Mouse (Mus musculus) CH12.LX (cell line): ENCODE results near the gene Nat8f4. TPM values are rescaled to one million over a fixed set of nuclear protein-coding genes. Genes with fewer than 3 reads are reported as not detected.

ENCODE experiments used
- DNase-seq: peaks from one replicate; pipeline ENCODE4 v3.0.0-alpha.2; 2013; ENCODE audit errors: extremely low read depth
- H3K27ac ChIP-seq: 2 replicates; pipeline ENCODE4 v1.5.1; 2012; ENCODE audit warnings: low read depth, mild to moderate bottlenecking, control low read depth, moderate library complexity; ENCODE audit not compliant: insufficient read depth
- H3K27me3 ChIP-seq: replicated peaks from 2 replicates; pipeline ENCODE3; 2012; ENCODE audit warnings: inconsistent platforms
- H3K36me3 ChIP-seq, 2 experiments: replicated peaks in 1 of 2; 2 replicates each; pipeline versions ENCODE3 to v1.6.1; 2012; ENCODE audit warnings: inconsistent platforms in 1 of 2, low read length in 1 of 2, mild to moderate bottlenecking in 1 of 2, mixed read lengths in 1 of 2, moderate library complexity in 1 of 2; ENCODE audit not compliant: control insufficient read depth in 1 of 2, insufficient read depth in 1 of 2
- H3K4me1 ChIP-seq, 2 experiments: 2 replicates each; pipeline ENCODE4 v1.6.1; 2012; ENCODE audit warnings: inconsistent platforms in 1 of 2, moderate library complexity in 1 of 2; ENCODE audit not compliant: insufficient read depth in 2 of 2, control insufficient read depth in 1 of 2
- H3K4me2 ChIP-seq: 2 replicates; pipeline ENCODE4 v1.6.1; 2012; ENCODE audit warnings: low read depth, mild to moderate bottlenecking, control low read depth; ENCODE audit not compliant: poor library complexity, insufficient read depth, severe bottlenecking
- H3K4me3 ChIP-seq, 3 experiments: fragments of 150-350 bp in 1 of 3; sonication (generic) in 1 of 3; replicated peaks in 1 of 3; 2 replicates each; pipeline versions ENCODE3 to v1.5.1; 2011 to 2012; ENCODE audit warnings: low read depth in 2 of 3, low read length in 2 of 3, mild to moderate bottlenecking in 2 of 3, moderate library complexity in 2 of 3, control low read depth in 1 of 3, improper control_type of control experiment in 1 of 3, inconsistent platforms in 1 of 3, mixed read lengths in 1 of 3; ENCODE audit not compliant: poor library complexity in 1 of 3
- H3K79me2 ChIP-seq: replicated peaks from 2 replicates; pipeline ENCODE4 v1.6.1; 2012; ENCODE audit warnings: mild to moderate bottlenecking, moderate library complexity; ENCODE audit not compliant: control insufficient read depth, poor library complexity, insufficient read depth, severe bottlenecking; ENCODE audit errors: extremely low read depth
- H3K9ac ChIP-seq: 2 replicates; pipeline ENCODE4 v1.6.1; 2012; ENCODE audit warnings: low read depth, mild to moderate bottlenecking, control low read depth, moderate library complexity; ENCODE audit not compliant: insufficient read depth
- H3K9me3 ChIP-seq: replicated peaks from 2 replicates; pipeline ENCODE3; 2012; ENCODE audit warnings: low read length, inconsistent platforms, mixed read lengths
- JUN ChIP-seq: IDR thresholded peaks from 2 replicates; pipeline ENCODE4 v1.6.1; 2011; ENCODE audit warnings: low read depth, mild to moderate bottlenecking, low read length, improper control_type of control experiment, moderate library complexity; ENCODE audit not compliant: insufficient read depth
- JUND ChIP-seq: conservative IDR thresholded peaks from 2 replicates; pipeline ENCODE4 v1.6.1; 2011; ENCODE audit warnings: low read depth, low read length, improper control_type of control experiment
- KAT2A ChIP-seq: IDR thresholded peaks from 2 replicates; pipeline ENCODE4 v1.6.1; 2012; ENCODE audit warnings: low read length, improper control_type of control experiment, inconsistent platforms; ENCODE audit not compliant: insufficient replicate concordance
- MAX ChIP-seq: IDR thresholded peaks from 2 replicates; pipeline ENCODE4 v1.6.1; 2011; ENCODE audit warnings: low read length, improper control_type of control experiment
- MYC ChIP-seq: IDR thresholded peaks from 2 replicates; pipeline ENCODE4 v1.6.1; 2011; ENCODE audit warnings: low read depth, mild to moderate bottlenecking, improper control_type of control experiment, low read length
- NELFE ChIP-seq: IDR thresholded peaks from 2 replicates; pipeline ENCODE4 v1.6.1; 2011; ENCODE audit warnings: low read depth, low read length, improper control_type of control experiment
- NRF1 ChIP-seq: IDR thresholded peaks from 2 replicates; pipeline ENCODE4 v1.6.1; 2014; ENCODE audit warnings: low read depth, mild to moderate bottlenecking, inconsistent platforms, low read length, improper control_type of control experiment, moderate library complexity
- RCOR1 ChIP-seq: conservative IDR thresholded peaks from 2 replicates; pipeline ENCODE4 v1.6.1; 2012; ENCODE audit warnings: low read depth, mild to moderate bottlenecking, inconsistent platforms, low read length, improper control_type of control experiment
- USF2 ChIP-seq: conservative IDR thresholded peaks from 2 replicates; pipeline ENCODE4 v1.6.1; 2011; ENCODE audit warnings: low read depth, low read length, improper control_type of control experiment
- ZNF384 ChIP-seq: IDR thresholded peaks from 2 replicates; pipeline ENCODE4 v1.6.1; 2012; ENCODE audit warnings: low read depth, low read length, improper control_type of control experiment, inconsistent platforms
- dilution Hi-C: fragments of 300-500 bp; cut with MboI; formaldehyde crosslinking; loops from 2 replicates; pipeline ENCODE4 v1.14.3; 2020; ENCODE audit warnings: low sequenced_read_pairs; ENCODE audit not compliant: extremely low pct_unique_long_range_greater_than_20kb, extremely low pct_ligation_motif_present
- in situ Hi-C: fragments of 300-500 bp; cut with MboI; formaldehyde crosslinking; loops from 3 replicates; pipeline ENCODE4 v1.14.3; 2019; ENCODE audit warnings: low sequenced_read_pairs, low pct_ligation_motif_present, low pct_unique_long_range_greater_than_20kb, mixed read lengths
- polyA plus RNA-seq: library from polyadenylated mRNA; unstranded; fragments of >175 nt; gene quantifications from 2 replicates; pipeline ENCODE4 v1.2.1, GENCODE M21; 2012; ENCODE audit warnings: low read depth; ENCODE audit not compliant: insufficient read length
- total RNA-seq, 2 experiments: library from RNA; depleted of rRNA; stranded (reverse); fragments of 300-350 nt in 1 of 2; fragments of >200 nt in 1 of 2; gene quantifications; 2 replicates each; pipeline ENCODE4 v1.2.3; 2012 to 2014

Gene Nat8f4
- total and polyA plus RNA-seq, 3 experiments = 1.8 to 2.4 (median 2.3) TPM

GRCm38 (mm10) chr6:85849240-85849639 lies 55.4 kb downstream of the Nat8f4 start:
- no peak for DNase-seq
- Histone ChIP-seq H3K27ac (no peak overlapping the region), H3K36me3 (no peaks in the 10 kb centered on the region), H3K4me2 (no peak overlapping the region), H3K4me1 (no peaks in the 10 kb centered on the region), H3K9me3 (no peaks in the 10 kb centered on the region), H3K4me3 (no peak overlapping the region), H3K9ac (no peak overlapping the region), H3K27me3 (peaks cover 66% of the 10 kb centered on the region), H3K79me2 (no peaks in the 10 kb centered on the region)
- in situ Hi-C loops = no loop called here
- dilution Hi-C loops = no loop called here
- no peak for TF ChIP-seq ZNF384
- no peak for TF ChIP-seq JUND
- no peak for TF ChIP-seq MYC
- TF ChIP-seq JUN = no peak
- no peak for TF ChIP-seq MAX
- TF ChIP-seq KAT2A = no peak
- no peak for TF ChIP-seq RCOR1
- TF ChIP-seq USF2 = no peak
- no peak for TF ChIP-seq NRF1
- TF ChIP-seq NELFE = no peak

Other genes with a start within 250 kb of the Nat8f4 start
- gene Nat8f7, start 191.7 kb downstream of the Nat8f4 start, total RNA-seq (2012; rRNA removed) = not detected in 2 replicates
- not detected in 2 replicates for gene Nat8f7, start 191.7 kb downstream of the Nat8f4 start, total RNA-seq (2014; rRNA removed)
- not detected in 2 replicates for gene Nat8f7, start 191.7 kb downstream of the Nat8f4 start, polyA plus RNA-seq
- gene Nat8f3, start 139.1 kb downstream of the Nat8f4 start, total RNA-seq (2012; rRNA removed) = not detected in 2 replicates
- gene Nat8f3, start 139.1 kb downstream of the Nat8f4 start, total RNA-seq (2014; rRNA removed) = not detected in 2 replicates
- not detected in 2 replicates for gene Nat8f3, start 139.1 kb downstream of the Nat8f4 start, polyA plus RNA-seq
- gene Nat8f6, start 83.9 kb downstream of the Nat8f4 start, total RNA-seq (2012; rRNA removed) = not detected in 2 replicates
- not detected in 2 replicates for gene Nat8f6, start 83.9 kb downstream of the Nat8f4 start, total RNA-seq (2014; rRNA removed)
- not detected in 2 replicates for gene Nat8f6, start 83.9 kb downstream of the Nat8f4 start, polyA plus RNA-seq
- gene Nat8f5, start 83.9 kb downstream of the Nat8f4 start, total RNA-seq (2012; rRNA removed) = not detected in 2 replicates
- gene Nat8f5, start 83.9 kb downstream of the Nat8f4 start, total RNA-seq (2014; rRNA removed) = not detected in 2 replicates
- gene Nat8f5, start 83.9 kb downstream of the Nat8f4 start, polyA plus RNA-seq = not detected in 2 replicates
- gene Nat8, start 72.8 kb downstream of the Nat8f4 start, total RNA-seq (2012; rRNA removed) = not detected in 2 replicates
- gene Nat8, start 72.8 kb downstream of the Nat8f4 start, total RNA-seq (2014; rRNA removed) = not detected in 2 replicates
- gene Nat8, start 72.8 kb downstream of the Nat8f4 start, polyA plus RNA-seq = not detected in 2 replicates
- gene Nat8f2, start 35.7 kb downstream of the Nat8f4 start, total RNA-seq (2012; rRNA removed) = not detected in 2 replicates
- gene Nat8f2, start 35.7 kb downstream of the Nat8f4 start, total RNA-seq (2014; rRNA removed) = not detected in 2 replicates
- not detected in 2 replicates for gene Nat8f2, start 35.7 kb downstream of the Nat8f4 start, polyA plus RNA-seq
- 21.2 and 25.3 TPM in 2 replicates for gene Tprkb, start 7.0 kb upstream of the Nat8f4 start, total RNA-seq (2012; rRNA removed)
- gene Tprkb, start 7.0 kb upstream of the Nat8f4 start, total RNA-seq (2014; rRNA removed) = 59.8 and 67.2 TPM in 2 replicates
- 39.7 and 41.8 TPM in 2 replicates for gene Tprkb, start 7.0 kb upstream of the Nat8f4 start, polyA plus RNA-seq
- gene Nat8f1, start 10.8 kb upstream of the Nat8f4 start, total RNA-seq (2012; rRNA removed) = 2.7 and 4.7 TPM in 2 replicates
- gene Nat8f1, start 10.8 kb upstream of the Nat8f4 start, total RNA-seq (2014; rRNA removed) = 1.4 and 1.6 TPM in 2 replicates
- gene Nat8f1, start 10.8 kb upstream of the Nat8f4 start, polyA plus RNA-seq = 0.50 and 3.5 TPM in 2 replicates
- gene Dusp11, start 56.8 kb upstream of the Nat8f4 start, total RNA-seq (2012; rRNA removed) = 28.5 and 33.2 TPM in 2 replicates
- gene Dusp11, start 56.8 kb upstream of the Nat8f4 start, total RNA-seq (2014; rRNA removed) = 34.8 and 35.7 TPM in 2 replicates
- gene Dusp11, start 56.8 kb upstream of the Nat8f4 start, polyA plus RNA-seq = 46.6 and 48.6 TPM in 2 replicates
- not detected in 2 replicates for gene Figla, start 111.3 kb upstream of the Nat8f4 start, total RNA-seq (2012; rRNA removed)
- not detected in 2 replicates for gene Figla, start 111.3 kb upstream of the Nat8f4 start, total RNA-seq (2014; rRNA removed)
- gene Figla, start 111.3 kb upstream of the Nat8f4 start, polyA plus RNA-seq = not detected in 2 replicates
- gene Add2, start 123.8 kb upstream of the Nat8f4 start, total RNA-seq (2012; rRNA removed) = 0.08 TPM in 1 of 2 replicates, not detected in the other
- not detected in 2 replicates for gene Add2, start 123.8 kb upstream of the Nat8f4 start, total RNA-seq (2014; rRNA removed)
- 0.11 TPM in 2 replicates for gene Add2, start 123.8 kb upstream of the Nat8f4 start, polyA plus RNA-seq